Comparison of ENCODE assay signal across 11 mouse cellular contexts in the genomic region with DNA sequence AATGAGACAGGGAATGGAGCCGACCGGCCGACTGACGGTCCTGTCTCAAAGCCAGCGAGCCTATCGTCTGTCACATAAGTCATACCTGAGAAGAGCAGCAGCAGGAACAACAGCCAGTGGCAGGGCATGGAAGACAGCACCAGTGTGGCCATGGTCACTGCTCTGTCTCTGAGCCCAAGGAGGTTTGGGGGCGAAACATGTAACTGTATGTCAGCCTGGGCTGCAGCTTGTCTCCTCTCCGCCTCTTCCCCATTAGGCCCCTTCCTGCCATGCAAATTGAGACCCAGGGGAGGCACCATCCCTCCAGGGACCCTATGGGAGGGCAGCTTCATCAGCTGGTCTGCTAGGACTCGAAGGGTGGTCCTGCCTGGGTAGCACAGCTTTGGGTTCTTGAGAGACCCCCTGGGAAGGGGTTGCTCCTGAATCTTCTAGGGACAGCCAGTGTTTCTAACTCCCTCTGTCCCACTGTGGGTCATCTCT. TPM values are rescaled to one million over a fixed set of nuclear protein-coding genes. Genes with fewer than 3 reads are reported as not detected.
DNase-seq lines count a peak whose midpoint lies in the region; ATAC-seq and TF ChIP-seq lines count a peak whose summit lies in the region.
"Had no signal": no experiment of that assay in that cellular context is flagged by ENCODE, and none has a peak within 500 bp of the region (broad histone marks: within the 10 kb centered on the region; RNA-seq: fewer than 3 reads in every experiment).

A gene (minus strand): TSS at position 430 of the 480 bp plus-strand sequence.

- no peaks in the 10 kb centered on the region for H3K36me3 ChIP-seq in heart, embryonic 16.5 days (ENCODE audit: control insufficient read depth, insufficient read depth)
- H3K36me3 ChIP-seq in CH12.LX (replicated peaks in 1 of 2; ENCODE audit: control insufficient read depth in 1 of 2, insufficient read depth in 1 of 2, low read length in 1 of 2) = peaks cover 34 to 35% of the 10 kb centered on the region in 2 experiments
- H3K36me3 ChIP-seq in limb, embryonic 13.5 days = no peaks in the 10 kb centered on the region
- no peaks in the 10 kb centered on the region for H3K36me3 ChIP-seq in hindbrain, embryonic 16.5 days (ENCODE audit: control insufficient read depth, insufficient read depth, low read length)
- H3K36me3 ChIP-seq: midbrain, embryonic 12.5 days had no signal

- no peaks in the 10 kb centered on the region for H3K27me3 ChIP-seq in heart, embryonic 16.5 days (ENCODE audit: control insufficient read depth, insufficient read depth, low read length)
- no peaks in the 10 kb centered on the region for H3K27me3 ChIP-seq in CH12.LX (replicated peaks)
- H3K27me3 ChIP-seq in limb, embryonic 13.5 days = no peaks in the 10 kb centered on the region
- H3K27me3 ChIP-seq in hindbrain, embryonic 16.5 days (replicated peaks; ENCODE audit: control insufficient read depth, insufficient read depth, low read length) = no peaks in the 10 kb centered on the region

- peak within 1 kb of the TSS; percentile 20; the same call in 1 of the 2 replicates for H3K4me3 ChIP-seq in heart, embryonic 16.5 days (ENCODE audit: low read length)
- H3K4me3 ChIP-seq in CH12.LX (replicated peaks in 1 of 3; ENCODE audit: low read depth in 2 of 3, low read length in 2 of 3, poor library complexity in 1 of 3) = peak within 1 kb of the TSS; percentile 75 to 97 (median 97)
- no peak within 1 kb of the TSS for H3K4me3 ChIP-seq in limb, embryonic 13.5 days
- no peak within 1 kb of the TSS for H3K4me3 ChIP-seq in hindbrain, embryonic 16.5 days (ENCODE audit: low read length)
- H3K4me3 ChIP-seq: midbrain, embryonic 12.5 days had no signal

- DNase-seq in heart, postnatal 10 days = no peak
- peak; percentile 95 for DNase-seq in CH12.LX (ENCODE audit: extremely low read depth)
- no peak for DNase-seq in ovary, postnatal 36 days (ENCODE audit: low spot score)
- DNase-seq in heart, adult 8-10 months (ENCODE audit: low spot score) = no peak
- DNase-seq: adrenal gland, adult 8-10 months; embryo, embryonic 11 days had no signal

- TF ChIP-seq RAD21 in CH12.LX (IDR thresholded peaks at IDR 0.05; ENCODE audit: low read depth, low read length) = no peak; the same call in 1 of the 2 replicates

- 59% methylated on average over 9 of the region's 9 CpGs for WGBS in heart, embryonic 16.5 days
- WGBS in limb, embryonic 13.5 days = 27% methylated on average over 9 of the region's 9 CpGs
- WGBS in hindbrain, embryonic 16.5 days = 77% methylated on average over 9 of the region's 9 CpGs

- H3K9ac ChIP-seq in heart, embryonic 16.5 days (ENCODE audit: low read length) = peak within 1 kb of the TSS; percentile 15; the same call in 1 of the 2 replicates
- peak within 1 kb of the TSS; percentile 100 for H3K9ac ChIP-seq in CH12.LX (ENCODE audit: insufficient read depth, low read depth)
- no peak within 1 kb of the TSS for H3K9ac ChIP-seq in limb, embryonic 13.5 days
- H3K9ac ChIP-seq in hindbrain, embryonic 16.5 days (ENCODE audit: low read depth, low read length) = no peak within 1 kb of the TSS
- H3K9ac ChIP-seq: midbrain, embryonic 12.5 days had no signal

- no peak for ATAC-seq in heart, embryonic 16.5 days (replicated peaks; ENCODE audit: extremely low read depth, insufficient read depth, low FRiP score)
- ATAC-seq in limb, embryonic 13.5 days (ENCODE audit: low FRiP score, low read depth) = no peak
- peak; percentile 64 for ATAC-seq in neutrophil, adult 5-6 weeks (ENCODE audit: extremely low read depth, insufficient number of reproducible peaks, low FRiP score, poor library complexity, severe bottlenecking)
- no peak for ATAC-seq in hindbrain, embryonic 16.5 days

- in situ Hi-C loops in CH12.LX (cut with MboI; ENCODE audit: low pct_ligation_motif_present, low pct_unique_long_range_greater_than_20kb, low sequenced_read_pairs) = loop anchor here (25.0 kb wide), 1 partner anchor 448 kb away; a partner anchor contains a TSS

- H3K4me2 ChIP-seq in heart, embryonic 16.5 days (ENCODE audit: low read depth, low read length) = peak within 1 kb of the TSS; percentile 36
- H3K4me2 ChIP-seq in CH12.LX (ENCODE audit: insufficient read depth, low read depth, poor library complexity, severe bottlenecking) = peak within 1 kb of the TSS; percentile 76
- H3K4me2 ChIP-seq in limb, embryonic 13.5 days (replicated peaks) = peak within 1 kb of the TSS; percentile 25
- no peak within 1 kb of the TSS for H3K4me2 ChIP-seq in hindbrain, embryonic 16.5 days (ENCODE audit: low read length)
- H3K4me2 ChIP-seq: midbrain, embryonic 12.5 days had no signal

- TF ChIP-seq POLR2A in CH12.LX (IDR thresholded peaks at IDR 0.05; ENCODE audit: low read depth, low read length) = peak; percentile 98

- TF ChIP-seq EP300 in CH12.LX (IDR thresholded peaks at IDR 0.05; ENCODE audit: low read length) = peak; percentile 90

- H3K79me2 ChIP-seq in CH12.LX (replicated peaks; ENCODE audit: control insufficient read depth, extremely low read depth, insufficient read depth, poor library complexity, severe bottlenecking) = peaks cover 37% of the 10 kb centered on the region

- no peaks in the 10 kb centered on the region for H3K4me1 ChIP-seq in heart, embryonic 16.5 days (ENCODE audit: control insufficient read depth, insufficient read depth, low read length)
- peaks cover 47 to 86% of the 10 kb centered on the region in 2 experiments for H3K4me1 ChIP-seq in CH12.LX (ENCODE audit: control insufficient read depth in 1 of 2, insufficient read depth in 2 of 2)
- H3K4me1 ChIP-seq in limb, embryonic 13.5 days = peaks cover 54% of the 10 kb centered on the region
- H3K4me1 ChIP-seq in hindbrain, embryonic 16.5 days (ENCODE audit: control insufficient read depth, insufficient read depth, low read depth, low read length) = no peaks in the 10 kb centered on the region
- H3K4me1 ChIP-seq: midbrain, embryonic 12.5 days had no signal

- H3K9me3 ChIP-seq in heart, embryonic 16.5 days (replicated peaks; ENCODE audit: control insufficient read depth, low read length) = no peaks in the 10 kb centered on the region
- H3K9me3 ChIP-seq in CH12.LX (replicated peaks; ENCODE audit: low read length) = no peaks in the 10 kb centered on the region
- H3K9me3 ChIP-seq in limb, embryonic 13.5 days = no peaks in the 10 kb centered on the region
- H3K9me3 ChIP-seq in hindbrain, embryonic 16.5 days (ENCODE audit: control insufficient read depth, low read length) = no peaks in the 10 kb centered on the region
- H3K9me3 ChIP-seq: midbrain, embryonic 12.5 days had no signal

- dilution Hi-C loops in CH12.LX (cut with MboI; ENCODE audit: extremely low pct_ligation_motif_present, extremely low pct_unique_long_range_greater_than_20kb, low sequenced_read_pairs) = no loop called here

- intact Hi-C loops in heart, postnatal 10 days (cut with DNase I) = no loop called here

- no peak within 1 kb of the TSS for H3K27ac ChIP-seq in heart, embryonic 16.5 days (ENCODE audit: low read length)
- H3K27ac ChIP-seq in CH12.LX (ENCODE audit: insufficient read depth, low read depth) = peak within 1 kb of the TSS; percentile 99
- peak within 1 kb of the TSS; percentile 55; the same call in 1 of the 2 replicates for H3K27ac ChIP-seq in limb, embryonic 13.5 days
- H3K27ac ChIP-seq in hindbrain, embryonic 16.5 days (ENCODE audit: low read depth, low read length) = no peak within 1 kb of the TSS
- H3K27ac ChIP-seq: midbrain, embryonic 12.5 days had no signal

- TF ChIP-seq CTCF in CH12.LX (conservative IDR thresholded peaks at IDR 0.05 in 1 of 2, IDR thresholded peaks at IDR 0.05 in 1 of 2; ENCODE audit: low read depth in 2 of 2, low read length in 2 of 2) = no peak

TF ChIP-seq in CH12.LX, 34 proteins besides CTCF, POLR2A, EP300 and RAD21 (continues in another document):
- TF ChIP-seq USF2 (conservative IDR thresholded peaks at IDR 0.05; ENCODE audit: low read depth, low read length) (no peak), MAZ (IDR thresholded peaks at IDR 0.05; ENCODE audit: low read depth, low read length) (peak; percentile 94), MAX (IDR thresholded peaks at IDR 0.05; ENCODE audit: low read length) (peak; percentile 69; the same call in 1 of the 2 replicates), MYC (IDR thresholded peaks at IDR 0.05; ENCODE audit: low read depth, low read length) (peak; percentile 65; the same call in 1 of the 2 replicates), ZKSCAN1 (IDR thresholded peaks at IDR 0.05; ENCODE audit: borderline replicate concordance, low read depth, low read length) (no peak), SIN3A (IDR thresholded peaks at IDR 0.05; ENCODE audit: low read length) (peak; percentile 92; the same call in 1 of the 2 replicates), ETS1 (conservative IDR thresholded peaks at IDR 0.05; ENCODE audit: low read depth, low read length) (peak; percentile 93), NELFE (IDR thresholded peaks at IDR 0.05; ENCODE audit: low read depth, low read length) (peak; percentile 96), MEF2A (IDR thresholded peaks at IDR 0.05; ENCODE audit: borderline replicate concordance, low read depth, low read length) (peak; percentile 91), MXI1 (IDR thresholded peaks at IDR 0.05; ENCODE audit: low read depth, low read length) (peak; percentile 85), TBP (conservative IDR thresholded peaks at IDR 0.05; ENCODE audit: low read depth, low read length) (peak; percentile 95), HCFC1 (IDR thresholded peaks at IDR 0.05; ENCODE audit: low read depth, low read length) (no peak; the same call in 1 of the 2 replicates), GABPA (IDR thresholded peaks at IDR 0.05; ENCODE audit: insufficient replicate concordance, low read depth, low read length) (no peak), CHD2 (IDR thresholded peaks at IDR 0.05; ENCODE audit: low read length) (peak; percentile 78; the same call in 1 of the 2 replicates), TCF12 (IDR thresholded peaks at IDR 0.05; ENCODE audit: low read depth, low read length) (peak; percentile 99), ZC3H11A (IDR thresholded peaks at IDR 0.05; ENCODE audit: low read depth, low read length) (no peak), RCOR1 (conservative IDR thresholded peaks at IDR 0.05; ENCODE audit: low read depth, low read length) (peak; percentile 68; the same call in 1 of the 2 replicates), E2F4 (IDR thresholded peaks at IDR 0.05; ENCODE audit: insufficient replicate concordance, low read depth, low read length) (no peak)

RNA-seq across cellular contexts. Expression of the gene that starts here (rescaled TPM):
- polyA plus RNA-seq in heart, embryonic 16.5 days (2015; fragmentation: Nextera tagmentation; extraction: Ambion mirVana) = 3.5 and 3.6 TPM in 2 replicates
- 1 to 10 TPM; 2.3 to 3.1 TPM for total RNA-seq in heart, postnatal 10 days (2021)
- total RNA-seq in CH12.LX (2012; rRNA removed) = 503 and 527 TPM in 2 replicates
- 636 and 689 TPM in 2 replicates for total RNA-seq in CH12.LX (2014; rRNA removed)
- polyA plus RNA-seq in CH12.LX (2012; ENCODE audit: insufficient read length, low read depth) = 678 and 741 TPM in 2 replicates
- polyA plus RNA-seq in limb, embryonic 13.5 days (2015; fragmentation: Nextera tagmentation; extraction: Ambion mirVana) = 1.6 and 2.9 TPM in 2 replicates
- total RNA-seq in neutrophil, adult 5-6 weeks (2017) = 904 and 938 TPM in 2 replicates
- polyA plus RNA-seq in hindbrain, embryonic 16.5 days (2015; fragmentation: Nextera tagmentation; extraction: Ambion mirVana) = 0.85 and 1.5 TPM in 2 replicates
- total RNA-seq in heart, adult 8-10 months (2022) = 1 to 10 TPM in 2 of 4 experiments, under 1 TPM in 2; 0.52 to 2.3 (median 1.0) TPM

Comparison
In these comparisons a context has a peak if more than half of its experiments do, and no peak if none do; other contexts are left out.
1. RNA of the gene that starts here (total RNA-seq): 904 to 938 TPM in neutrophil, adult 5-6 weeks and 503 to 689 TPM in CH12.LX; 2.3 to 3.1 TPM in heart, postnatal 10 days and 0.52 to 2.3 TPM in heart, adult 8-10 months; every median in the first group is over 100 times any median in the second.
2. RNA of the gene that starts here (polyA plus RNA-seq): 678 to 741 TPM in CH12.LX; 3.5 to 3.6 TPM in heart, embryonic 16.5 days, 1.6 to 2.9 TPM in limb, embryonic 13.5 days and 0.85 to 1.5 TPM in hindbrain, embryonic 16.5 days; every median in the first group is over 100 times any median in the second.
3. H3K27ac ChIP-seq: peak in CH12.LX (single experiment) and limb, embryonic 13.5 days (single experiment); none in heart, embryonic 16.5 days (single experiment) and hindbrain, embryonic 16.5 days (single experiment).
4. H3K4me3 ChIP-seq: peak in heart, embryonic 16.5 days (single experiment) and CH12.LX (3 of 3); none in limb, embryonic 13.5 days (single experiment) and hindbrain, embryonic 16.5 days (single experiment).
5. H3K9ac ChIP-seq: peak in heart, embryonic 16.5 days (single experiment) and CH12.LX (single experiment); none in limb, embryonic 13.5 days (single experiment) and hindbrain, embryonic 16.5 days (single experiment).